Mouse (Mus musculus): Measurements from ENCODE around the gene Abca3. TPM values are rescaled to one million over a fixed set of nuclear protein-coding genes. Genes with fewer than 3 reads are reported as not detected.

Abca3 gene
- polyA plus RNA-seq, 1 experiment from 2014 or later = 29.4 TPM

DNA sequence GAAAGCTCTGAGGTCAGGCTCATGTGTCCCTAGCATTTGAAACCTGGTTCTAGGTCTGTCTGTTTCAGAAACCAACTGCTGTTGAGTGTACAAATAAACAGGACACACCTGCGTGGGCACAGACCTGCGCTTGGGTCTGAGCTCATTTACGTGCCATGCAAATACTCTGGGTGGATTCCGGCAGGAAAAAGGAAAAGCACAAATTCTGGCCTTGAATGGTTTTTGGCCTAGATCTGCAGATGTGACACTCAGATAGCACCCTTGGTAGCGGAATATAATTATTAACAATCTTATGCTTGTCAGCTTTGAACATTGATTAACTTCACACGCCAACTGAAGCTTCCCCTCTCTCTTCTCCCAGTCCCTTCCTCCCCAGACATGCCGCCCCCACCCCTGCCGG, 3.5 kb downstream of the Abca3 start:
- Histone ChIP-seq H3K36me3 (peaks cover 5% of the 10 kb centered on the region; the same call in 1 of the 2 replicates), H3K9me3 (replicated peaks) (no peaks in the 10 kb centered on the region), H3K4me2 (no peak overlapping the region), H3K27me3 (replicated peaks) (no peaks in the 10 kb centered on the region; the same call in 1 of the 2 replicates), H3K4me1 (peaks cover 35% of the 10 kb centered on the region), H3K27ac (replicated peaks) (no peak overlapping the region), H3K4me3 (replicated peaks) (no peak overlapping the region), H3K9ac (replicated peaks) (no peak overlapping the region)
- WGBS = 87% methylated on average over 8 of the region's 8 CpGs
- no peak for ATAC-seq (ENCODE audit: low FRiP score)

DNA sequence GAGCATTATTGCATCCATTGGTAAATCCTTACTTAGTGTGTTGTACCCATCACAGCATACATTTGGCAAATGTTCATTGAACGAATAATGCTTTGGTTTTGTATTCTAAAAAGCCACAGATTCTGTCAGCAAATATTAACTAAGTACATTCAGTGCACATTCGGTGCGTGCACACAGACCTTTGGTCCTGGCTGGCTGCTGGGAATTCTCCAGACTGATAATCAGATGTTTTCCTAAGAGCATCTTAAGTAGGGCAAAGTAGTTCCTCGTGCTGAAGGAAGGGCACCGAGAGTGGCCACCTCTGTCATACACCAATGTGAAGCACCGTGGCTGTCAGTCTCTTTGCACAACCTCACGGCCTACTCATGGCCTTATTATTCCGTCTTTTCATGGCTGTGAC, 7.3 kb downstream of the Abca3 start:
- H3K4me2 ChIP-seq = no peak overlapping the region
- no peaks in the 10 kb centered on the region for H3K9me3 ChIP-seq (replicated peaks)
- no peaks in the 10 kb centered on the region for H3K27me3 ChIP-seq (replicated peaks)
- H3K27ac ChIP-seq (replicated peaks) = no peak overlapping the region
- H3K4me3 ChIP-seq (replicated peaks) = no peak overlapping the region
- peaks cover 13% of the 10 kb centered on the region for H3K4me1 ChIP-seq
- peaks cover 11% of the 10 kb centered on the region for H3K36me3 ChIP-seq
- WGBS = 90% methylated on average over 8 of the region's 8 CpGs
- no peak for ATAC-seq (ENCODE audit: low FRiP score)
- no peak overlapping the region for H3K9ac ChIP-seq (replicated peaks)

- ATAC-seq (ENCODE audit: low FRiP score) = no peak
- H3K9me3 ChIP-seq (replicated peaks) = no peaks in the 10 kb centered on the region
- no peak overlapping the region for H3K4me2 ChIP-seq
- H3K36me3 ChIP-seq = peaks cover 17% of the 10 kb centered on the region
- no peak overlapping the region for H3K27ac ChIP-seq (replicated peaks)
- H3K4me3 ChIP-seq (replicated peaks) = no peak overlapping the region
- H3K4me1 ChIP-seq = peaks cover 6% of the 10 kb centered on the region
- no peaks in the 10 kb centered on the region for H3K27me3 ChIP-seq (replicated peaks)
- H3K9ac ChIP-seq (replicated peaks) = no peak overlapping the region
- WGBS = 77% methylated on average over 2 of the region's 2 CpGs
Observed at GRCm38 (mm10) chr17:24359903-24360302, 8.2 kb downstream of the Abca3 start.

- H3K27ac ChIP-seq (replicated peaks) = no peak overlapping the region
- no peak overlapping the region for H3K4me3 ChIP-seq (replicated peaks)
- peaks cover 23% of the 10 kb centered on the region for H3K36me3 ChIP-seq
- no peak overlapping the region for H3K9ac ChIP-seq (replicated peaks)
- H3K4me1 ChIP-seq = peaks cover 1% of the 10 kb centered on the region
- H3K9me3 ChIP-seq (replicated peaks) = no peaks in the 10 kb centered on the region
- H3K4me2 ChIP-seq = no peak overlapping the region
- WGBS = 85% methylated on average over 8 of the region's 8 CpGs
- ATAC-seq (ENCODE audit: low FRiP score) = no peak
- H3K27me3 ChIP-seq (replicated peaks) = no peaks in the 10 kb centered on the region
Observed at GRCm38 (mm10) chr17:24360841-24361240, 9.1 kb downstream of the Abca3 start.

- no peak overlapping the region for H3K27ac ChIP-seq (replicated peaks)
- no peaks in the 10 kb centered on the region for H3K9me3 ChIP-seq (replicated peaks)
- ATAC-seq (ENCODE audit: low FRiP score) = no peak
- no peak overlapping the region for H3K4me2 ChIP-seq
- 90% methylated on average over 5 of the region's 5 CpGs for WGBS
- no peak overlapping the region for H3K4me3 ChIP-seq (replicated peaks)
- peaks cover 27% of the 10 kb centered on the region for H3K36me3 ChIP-seq
- no peaks in the 10 kb centered on the region for H3K4me1 ChIP-seq
- H3K27me3 ChIP-seq (replicated peaks) = no peaks in the 10 kb centered on the region
- H3K9ac ChIP-seq (replicated peaks) = no peak overlapping the region
Observed at GRCm38 (mm10) chr17:24361291-24361690, 9.5 kb downstream of the Abca3 start.

DNA sequence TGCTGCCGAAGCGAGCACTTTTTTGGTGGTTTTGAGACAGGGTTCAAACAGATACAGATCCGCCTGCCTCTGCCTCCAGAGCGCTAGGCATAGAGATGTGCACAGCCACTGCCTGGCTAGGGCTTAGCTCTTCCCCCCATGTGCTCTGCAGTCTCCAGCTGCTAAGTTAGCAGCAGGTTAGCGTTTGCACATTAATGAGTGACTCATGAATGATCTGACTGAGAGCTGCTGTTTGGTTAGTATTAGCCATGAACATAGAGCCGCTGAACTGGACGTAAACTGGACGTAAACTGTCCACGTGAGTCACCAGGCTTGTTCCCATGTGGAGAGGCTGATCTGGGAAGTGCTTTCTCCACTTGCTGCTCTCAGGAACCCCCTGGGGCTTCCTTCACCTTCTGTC, 10.8 kb downstream of the Abca3 start:
- H3K27me3 ChIP-seq (replicated peaks) = no peaks in the 10 kb centered on the region
- H3K36me3 ChIP-seq = peaks cover 40% of the 10 kb centered on the region
- H3K4me1 ChIP-seq = no peaks in the 10 kb centered on the region
- H3K9me3 ChIP-seq (replicated peaks) = no peaks in the 10 kb centered on the region
- 70% methylated on average over 9 of the region's 9 CpGs for WGBS
- no peak overlapping the region for H3K4me2 ChIP-seq
- ATAC-seq (ENCODE audit: low FRiP score) = no peak
- no peak overlapping the region for H3K9ac ChIP-seq (replicated peaks)
- H3K4me3 ChIP-seq (replicated peaks) = no peak overlapping the region
- H3K27ac ChIP-seq (replicated peaks) = no peak overlapping the region

GRCm38 (mm10) chr17:24364461-24364860, 12.7 kb downstream of the Abca3 start:
- no peak overlapping the region for H3K4me2 ChIP-seq
- no peak for ATAC-seq (ENCODE audit: low FRiP score)
- H3K27ac ChIP-seq (replicated peaks) = no peak overlapping the region
- no peaks in the 10 kb centered on the region for H3K4me1 ChIP-seq
- H3K4me3 ChIP-seq (replicated peaks) = no peak overlapping the region
- H3K9ac ChIP-seq (replicated peaks) = no peak overlapping the region
- peaks cover 49% of the 10 kb centered on the region for H3K36me3 ChIP-seq
- no peaks in the 10 kb centered on the region for H3K9me3 ChIP-seq (replicated peaks)
- WGBS = 88% methylated on average over 9 of the region's 9 CpGs
- H3K27me3 ChIP-seq (replicated peaks) = no peaks in the 10 kb centered on the region

GRCm38 (mm10) chr17:24365863-24366262, 14.1 kb downstream of the Abca3 start:
- Histone ChIP-seq H3K27ac (replicated peaks) (no peak overlapping the region), H3K9ac (replicated peaks) (no peak overlapping the region), H3K9me3 (replicated peaks) (no peaks in the 10 kb centered on the region), H3K4me1 (no peaks in the 10 kb centered on the region), H3K4me2 (no peak overlapping the region), H3K27me3 (replicated peaks) (no peaks in the 10 kb centered on the region), H3K4me3 (replicated peaks) (no peak overlapping the region), H3K36me3 (peaks cover 56% of the 10 kb centered on the region)
- ATAC-seq (ENCODE audit: low FRiP score) = no peak
- 48% methylated on average over 13 of the region's 13 CpGs for WGBS

- WGBS = 88% methylated on average over 4 of the region's 5 CpGs
- Histone ChIP-seq H3K9me3 (replicated peaks) (no peaks in the 10 kb centered on the region), H3K27ac (replicated peaks) (no peak overlapping the region), H3K36me3 (peaks cover 86% of the 10 kb centered on the region), H3K9ac (replicated peaks) (no peak overlapping the region), H3K4me1 (no peaks in the 10 kb centered on the region), H3K4me3 (replicated peaks) (no peak overlapping the region), H3K27me3 (replicated peaks) (no peaks in the 10 kb centered on the region), H3K4me2 (no peak overlapping the region)
- no peak for ATAC-seq (ENCODE audit: low FRiP score)
Observed at GRCm38 (mm10) chr17:24375094-24375712, 23.5 kb downstream of the Abca3 start.

- H3K9me3 ChIP-seq (replicated peaks) = no peaks in the 10 kb centered on the region
- no peak for ATAC-seq (ENCODE audit: low FRiP score)
- H3K9ac ChIP-seq (replicated peaks) = no peak overlapping the region
- H3K4me3 ChIP-seq (replicated peaks) = no peak overlapping the region
- 94% methylated on average over 6 of the region's 6 CpGs for WGBS
- no peak overlapping the region for H3K27ac ChIP-seq (replicated peaks)
- H3K27me3 ChIP-seq (replicated peaks) = no peaks in the 10 kb centered on the region
- no peaks in the 10 kb centered on the region for H3K4me1 ChIP-seq
- no peak overlapping the region for H3K4me2 ChIP-seq
- H3K36me3 ChIP-seq = peaks cover 84% of the 10 kb centered on the region
Observed at GRCm38 (mm10) chr17:24375886-24376285, 24.1 kb downstream of the Abca3 start.

DNA sequence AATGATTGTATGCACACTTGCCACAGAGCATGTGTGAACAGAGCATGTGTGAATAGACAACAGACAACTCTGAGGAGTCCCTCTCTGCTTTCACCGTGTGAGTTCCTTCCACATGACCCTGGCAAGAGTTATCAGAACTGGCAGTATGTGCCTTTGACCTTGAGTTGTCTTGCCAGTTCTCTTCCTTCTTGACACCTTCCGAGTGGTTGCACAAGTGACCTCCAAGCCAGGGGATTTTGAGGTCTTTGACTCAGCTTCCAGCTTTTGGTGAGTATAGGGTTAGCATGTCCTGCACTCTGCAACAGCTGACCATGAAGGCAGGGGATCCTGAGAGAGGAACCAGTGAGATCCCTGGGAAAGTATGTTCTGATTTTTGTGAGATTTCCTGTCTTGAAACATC, 26.7 kb downstream of the Abca3 start:
- no peak overlapping the region for H3K4me3 ChIP-seq (replicated peaks)
- H3K9ac ChIP-seq (replicated peaks) = no peak overlapping the region
- no peaks in the 10 kb centered on the region for H3K9me3 ChIP-seq (replicated peaks)
- no peak overlapping the region for H3K4me2 ChIP-seq
- no peak for ATAC-seq (ENCODE audit: low FRiP score)
- H3K27ac ChIP-seq (replicated peaks) = no peak overlapping the region
- H3K27me3 ChIP-seq (replicated peaks) = no peaks in the 10 kb centered on the region
- WGBS = 92% methylated on average over 2 of the region's 2 CpGs
- peaks cover 79% of the 10 kb centered on the region for H3K36me3 ChIP-seq
- no peaks in the 10 kb centered on the region for H3K4me1 ChIP-seq

DNA sequence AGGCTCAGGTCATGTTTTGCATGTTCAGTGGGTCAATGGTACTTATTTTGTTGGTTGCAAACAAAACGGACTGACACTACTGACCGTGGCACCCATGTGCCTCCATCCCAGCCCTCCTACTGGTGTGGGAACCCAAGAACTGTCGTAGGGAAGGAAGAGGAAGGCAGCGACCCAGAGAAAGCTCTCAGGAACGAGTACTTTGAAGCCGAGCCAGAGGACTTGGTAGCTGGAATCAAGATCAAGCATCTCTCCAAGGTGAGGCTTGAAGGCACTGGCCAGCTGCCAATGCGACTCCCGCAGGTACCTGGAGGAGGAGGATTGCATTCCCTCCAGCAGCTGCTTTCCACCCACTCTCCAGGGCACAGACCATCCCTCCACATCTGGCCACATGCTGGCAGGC, 32.0 kb downstream of the Abca3 start:
- H3K4me3 ChIP-seq (replicated peaks) = no peak overlapping the region
- 87% methylated on average over 8 of the region's 8 CpGs for WGBS
- H3K4me2 ChIP-seq = no peak overlapping the region
- no peaks in the 10 kb centered on the region for H3K9me3 ChIP-seq (replicated peaks)
- no peak overlapping the region for H3K9ac ChIP-seq (replicated peaks)
- no peak for ATAC-seq (ENCODE audit: low FRiP score)
- no peaks in the 10 kb centered on the region for H3K4me1 ChIP-seq
- no peaks in the 10 kb centered on the region for H3K27me3 ChIP-seq (replicated peaks)
- H3K36me3 ChIP-seq = peaks cover 84% of the 10 kb centered on the region
- H3K27ac ChIP-seq (replicated peaks) = no peak overlapping the region

GRCm38 (mm10) chr17:24388711-24389110, 37.0 kb downstream of the Abca3 start:
- ATAC-seq (ENCODE audit: low FRiP score) = no peak
- no peak overlapping the region for H3K4me2 ChIP-seq
- H3K36me3 ChIP-seq = peaks cover 87% of the 10 kb centered on the region
- no peaks in the 10 kb centered on the region for H3K27me3 ChIP-seq (replicated peaks)
- no peak overlapping the region for H3K4me3 ChIP-seq (replicated peaks)
- no peaks in the 10 kb centered on the region for H3K4me1 ChIP-seq
- no peaks in the 10 kb centered on the region for H3K9me3 ChIP-seq (replicated peaks)
- WGBS = 88% methylated on average over 5 of the region's 5 CpGs
- no peak overlapping the region for H3K9ac ChIP-seq (replicated peaks)
- H3K27ac ChIP-seq (replicated peaks) = no peak overlapping the region

Data from neural tube, embryonic 15.5 days (tissue).